Mouse (Mus musculus): ENCODE results near the gene Fam71e2.

DNA sequence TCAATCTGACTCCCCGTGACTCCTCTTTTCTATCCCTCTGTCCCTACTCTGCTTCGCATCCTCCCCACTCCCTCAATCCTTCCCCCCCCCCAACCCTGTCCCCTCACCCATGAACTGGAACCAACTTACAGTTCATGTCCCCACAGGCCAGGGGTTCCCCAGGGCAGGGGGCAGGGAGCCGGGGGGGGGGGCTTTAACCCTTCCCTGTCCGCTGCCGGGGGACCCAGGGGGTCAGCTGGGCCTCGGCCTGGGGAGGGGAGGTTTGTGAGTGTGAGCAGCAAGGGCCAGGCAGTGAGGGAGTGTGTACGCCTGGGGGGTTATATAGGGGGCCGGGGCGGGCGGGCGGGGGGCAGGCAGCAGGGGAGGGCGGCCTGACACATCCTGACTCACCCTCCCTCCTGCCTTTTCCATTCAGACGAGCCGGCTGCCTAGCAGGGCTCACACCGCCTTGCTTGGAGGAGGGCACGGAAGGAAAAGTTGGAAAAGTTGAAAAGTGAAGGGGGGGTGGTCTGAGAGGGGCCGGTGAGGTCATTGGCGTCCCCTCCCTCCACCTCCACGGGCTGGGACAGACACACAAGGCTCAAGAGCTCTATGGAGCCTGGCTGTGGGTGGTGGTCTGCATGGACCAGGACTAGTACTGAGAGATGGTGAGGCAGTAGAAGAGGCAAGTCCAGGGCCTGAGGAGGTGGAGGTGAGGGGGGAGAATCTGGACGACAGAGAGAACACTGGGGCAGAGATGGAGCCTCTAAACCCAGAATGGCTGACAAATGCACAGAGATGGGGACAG is 6.9 kb upstream of the Fam71e2 start:
- TF ChIP-seq MYOG (IDR thresholded peaks at IDR 0.05; ENCODE audit: control insufficient read depth in 1 of 3, insufficient read depth in 1 of 3, insufficient read length in 2 of 3, low read depth in 2 of 3) (no peak), E2F4 (IDR thresholded peaks at IDR 0.05; ENCODE audit: insufficient read depth) (no peak), POLR2A (IDR thresholded peaks at IDR 0.05; ENCODE audit: insufficient read length, low read depth) (no peak), POLR2AphosphoS2 (IDR thresholded peaks at IDR 0.05; ENCODE audit: insufficient read length, low read depth) (no peak), CEBPB (IDR thresholded peaks at IDR 0.05; ENCODE audit: insufficient read depth, poor library complexity, severe bottlenecking) (no peak), TCF12 (IDR thresholded peaks at IDR 0.05; ENCODE audit: insufficient read depth, poor library complexity, severe bottlenecking) (no peak)
